Mouse (Mus musculus): ENCODE measurements at regions not wholly inside any gene's neighbourhood (a gene's known extent, or its start where the extent isn't known, plus 50 kb on each side); places are given as distances from the start of the nearest gene placed in this dataset.

DNA sequence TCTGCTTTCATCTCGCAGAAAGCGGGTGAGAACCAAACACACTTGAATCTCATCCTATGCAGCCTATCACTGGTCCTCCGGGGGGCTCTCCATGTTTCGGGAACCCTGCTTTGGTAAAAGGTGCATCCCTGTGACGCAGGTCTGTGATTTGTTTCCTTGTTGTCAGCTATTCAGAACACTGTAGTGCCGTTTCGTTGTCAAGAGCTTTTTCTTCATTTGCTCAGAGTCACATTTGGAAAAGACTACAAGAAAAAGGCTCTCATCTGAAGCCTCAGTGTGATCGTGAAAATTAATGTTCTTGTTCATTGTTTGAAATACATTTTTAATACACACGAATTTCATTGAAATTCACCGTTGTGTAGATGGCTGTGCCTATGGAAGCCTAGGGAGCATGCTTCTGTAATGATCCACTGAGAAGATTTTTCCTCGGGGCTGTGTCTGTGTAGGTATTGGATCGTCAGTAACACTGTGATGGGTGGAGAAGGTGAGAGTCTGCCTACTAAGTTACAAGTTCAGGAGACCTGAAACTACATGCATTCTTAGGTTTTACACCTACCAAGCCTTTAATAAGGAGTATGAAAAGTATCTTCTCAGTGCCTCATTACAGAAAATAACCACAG lies 112.0 kb upstream of the Paqr3 start:
- no peak overlapping the region; the same call in 1 of the 2 replicates for H3K4me3 ChIP-seq (ENCODE audit: control insufficient read depth, low read depth, low read length)
- no peaks in the 10 kb centered on the region for H3K36me3 ChIP-seq (ENCODE audit: control insufficient read depth, insufficient read depth, low read length)
- no peak overlapping the region for H3K27ac ChIP-seq (ENCODE audit: control insufficient read depth, insufficient read depth, low read depth, low read length)
- no peaks in the 10 kb centered on the region for H3K27me3 ChIP-seq (ENCODE audit: control insufficient read depth, insufficient read depth, low read length)
- H3K4me1 ChIP-seq (ENCODE audit: control insufficient read depth, insufficient read depth, low read length): peaks cover 2% of the 10 kb centered on the region; the same call in 1 of the 2 replicates
- no peak for TF ChIP-seq POLR2A (IDR thresholded peaks at IDR 0.05; ENCODE audit: control insufficient read depth, low read depth, low read length)
- TF ChIP-seq CTCF (IDR thresholded peaks at IDR 0.05; ENCODE audit: control insufficient read depth, insufficient read depth, insufficient replicate concordance, low read depth, low read length): no peak

DNA sequence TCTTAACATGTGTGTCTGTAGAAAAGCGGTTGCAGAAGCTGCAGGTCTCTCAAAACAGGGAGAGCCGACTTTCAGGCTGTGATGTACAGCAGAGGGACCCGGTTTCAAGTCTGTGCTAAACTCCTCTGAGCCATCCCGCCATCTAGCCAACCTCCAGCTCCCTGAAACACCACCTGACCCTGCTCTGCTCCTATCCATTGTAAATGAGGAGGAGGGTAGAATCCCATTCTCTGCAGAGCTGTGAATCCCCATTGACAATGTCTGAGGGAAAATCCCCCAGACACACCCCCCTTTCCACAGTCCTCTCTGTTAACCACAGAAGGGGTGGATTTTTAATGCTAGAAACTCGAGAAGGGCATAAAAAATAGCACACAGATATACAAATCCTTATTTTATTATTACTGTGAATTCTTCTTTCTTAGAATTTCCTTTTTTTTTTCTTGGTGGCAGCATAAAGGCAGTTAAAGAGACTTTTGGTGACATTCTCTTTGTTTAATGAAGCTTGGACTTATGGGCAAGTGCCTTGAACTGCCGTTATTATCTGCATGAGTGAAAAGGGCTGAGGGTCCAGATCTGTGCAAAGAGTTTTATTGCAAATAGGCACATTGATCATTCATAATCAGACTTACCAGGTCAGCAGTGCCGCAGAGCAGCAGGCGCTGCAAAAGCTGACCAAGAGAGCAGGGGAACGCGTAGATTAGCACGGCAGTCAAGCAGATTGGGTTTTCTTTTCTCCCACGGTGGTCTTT lies 111.3 kb upstream of the Paqr3 start:
- TF ChIP-seq CTCF (IDR thresholded peaks at IDR 0.05; ENCODE audit: control insufficient read depth, insufficient read depth, insufficient replicate concordance, low read depth, low read length) (no peak), POLR2A (IDR thresholded peaks at IDR 0.05; ENCODE audit: control insufficient read depth, low read depth, low read length) (no peak)
- no peaks in the 10 kb centered on the region for H3K36me3 ChIP-seq (ENCODE audit: control insufficient read depth, insufficient read depth, low read length)
- H3K4me1 ChIP-seq (ENCODE audit: control insufficient read depth, insufficient read depth, low read length): peaks cover 2% of the 10 kb centered on the region; the same call in 1 of the 2 replicates
- no peak overlapping the region for H3K27ac ChIP-seq (ENCODE audit: control insufficient read depth, insufficient read depth, low read depth, low read length)
- H3K4me3 ChIP-seq (ENCODE audit: control insufficient read depth, low read depth, low read length): no peak overlapping the region; the same call in 1 of the 2 replicates
- H3K27me3 ChIP-seq (ENCODE audit: control insufficient read depth, insufficient read depth, low read length): no peaks in the 10 kb centered on the region

DNA sequence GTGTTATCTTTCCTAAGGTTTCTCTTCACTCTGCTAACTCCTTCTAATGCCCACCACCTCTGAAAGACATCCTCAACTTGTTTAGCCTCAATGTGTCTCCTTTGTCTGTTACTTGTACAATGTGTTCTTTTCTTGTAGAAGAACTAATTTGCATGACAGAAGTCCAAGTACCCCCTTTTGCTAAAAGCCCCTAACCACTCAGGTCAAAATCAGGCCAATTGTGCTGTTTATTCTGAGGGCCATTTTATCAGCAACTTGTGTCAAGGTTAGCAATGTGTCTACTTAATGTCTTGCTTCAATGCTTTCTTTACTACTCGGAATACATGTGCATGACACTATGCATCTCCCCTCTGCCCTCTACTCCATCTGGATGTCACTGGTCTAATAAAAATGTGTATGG lies 107.3 kb upstream of the Paqr3 start:
- TF ChIP-seq CTCF (IDR thresholded peaks at IDR 0.05; ENCODE audit: control insufficient read depth, insufficient read depth, insufficient replicate concordance, low read depth, low read length) (no peak), POLR2A (IDR thresholded peaks at IDR 0.05; ENCODE audit: control insufficient read depth, low read depth, low read length) (no peak)
- Histone ChIP-seq H3K4me3 (ENCODE audit: control insufficient read depth, low read depth, low read length) (no peak overlapping the region), H3K27ac (ENCODE audit: control insufficient read depth, insufficient read depth, low read depth, low read length) (no peak overlapping the region), H3K27me3 (ENCODE audit: control insufficient read depth, insufficient read depth, low read length) (no peaks in the 10 kb centered on the region), H3K4me1 (ENCODE audit: control insufficient read depth, insufficient read depth, low read length) (peaks cover 2% of the 10 kb centered on the region; the same call in 1 of the 2 replicates), H3K36me3 (ENCODE audit: control insufficient read depth, insufficient read depth, low read length) (no peaks in the 10 kb centered on the region)

DNA sequence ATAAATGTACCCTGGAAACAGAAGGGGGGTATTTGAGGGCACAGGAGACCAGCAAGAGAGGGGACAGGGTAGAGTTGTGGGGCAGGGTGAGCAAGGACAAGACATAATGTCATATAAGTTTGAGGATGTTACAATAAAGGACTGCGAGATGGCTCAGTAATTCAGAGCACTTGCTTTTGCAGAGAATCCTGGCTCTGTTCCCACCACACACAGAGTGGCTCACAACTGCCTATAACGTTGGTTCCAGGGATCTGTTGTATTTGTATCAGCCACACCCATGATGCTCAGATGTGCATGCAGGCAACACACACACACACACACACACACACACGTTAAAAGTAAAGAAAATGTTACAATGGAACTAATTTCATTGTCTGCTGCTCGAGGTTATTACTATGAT lies 94.2 kb upstream of the Paqr3 start:
- no peak overlapping the region for H3K4me3 ChIP-seq (ENCODE audit: control insufficient read depth, low read depth, low read length)
- no peaks in the 10 kb centered on the region for H3K4me1 ChIP-seq (ENCODE audit: control insufficient read depth, insufficient read depth, low read length)
- no peaks in the 10 kb centered on the region for H3K36me3 ChIP-seq (ENCODE audit: control insufficient read depth, insufficient read depth, low read length)
- no peak for TF ChIP-seq CTCF (IDR thresholded peaks at IDR 0.05; ENCODE audit: control insufficient read depth, insufficient read depth, insufficient replicate concordance, low read depth, low read length)
- no peak for TF ChIP-seq POLR2A (IDR thresholded peaks at IDR 0.05; ENCODE audit: control insufficient read depth, low read depth, low read length)
- no peaks in the 10 kb centered on the region for H3K27me3 ChIP-seq (ENCODE audit: control insufficient read depth, insufficient read depth, low read length)
- no peak overlapping the region for H3K27ac ChIP-seq (ENCODE audit: control insufficient read depth, insufficient read depth, low read depth, low read length)

DNA sequence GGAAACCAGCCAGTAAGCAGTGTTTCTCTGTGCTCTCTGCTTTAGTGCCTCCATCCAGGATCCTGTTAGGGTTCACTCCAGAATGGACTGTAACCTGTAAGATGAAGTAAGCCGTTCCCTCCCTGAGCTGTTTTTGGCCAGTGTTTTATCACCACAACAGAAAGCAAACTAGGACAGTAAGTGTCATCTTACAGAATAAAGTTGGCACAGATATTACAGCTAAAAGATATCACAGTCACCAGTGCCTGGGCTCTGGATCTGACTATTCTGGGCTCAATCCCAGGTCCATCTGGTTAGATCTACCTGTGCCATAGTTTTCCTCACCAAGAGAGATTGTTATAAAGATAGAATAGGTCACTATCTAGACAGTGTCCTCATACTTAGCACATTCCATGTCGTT lies 92.9 kb upstream of the Paqr3 start:
- Histone ChIP-seq H3K27me3 (ENCODE audit: control insufficient read depth, insufficient read depth, low read length) (no peaks in the 10 kb centered on the region), H3K4me3 (ENCODE audit: control insufficient read depth, low read depth, low read length) (no peak overlapping the region), H3K36me3 (ENCODE audit: control insufficient read depth, insufficient read depth, low read length) (no peaks in the 10 kb centered on the region), H3K4me1 (ENCODE audit: control insufficient read depth, insufficient read depth, low read length) (no peaks in the 10 kb centered on the region), H3K27ac (ENCODE audit: control insufficient read depth, insufficient read depth, low read depth, low read length) (no peak overlapping the region)
- no peak for TF ChIP-seq CTCF (IDR thresholded peaks at IDR 0.05; ENCODE audit: control insufficient read depth, insufficient read depth, insufficient replicate concordance, low read depth, low read length)
- TF ChIP-seq POLR2A (IDR thresholded peaks at IDR 0.05; ENCODE audit: control insufficient read depth, low read depth, low read length): no peak

GRCm38 (mm10) chr5:97203646-97204045 lies 92.2 kb upstream of the Paqr3 start:
- Histone ChIP-seq H3K4me1 (ENCODE audit: control insufficient read depth, insufficient read depth, low read length) (no peaks in the 10 kb centered on the region), H3K27ac (ENCODE audit: control insufficient read depth, insufficient read depth, low read depth, low read length) (no peak overlapping the region)

DNA sequence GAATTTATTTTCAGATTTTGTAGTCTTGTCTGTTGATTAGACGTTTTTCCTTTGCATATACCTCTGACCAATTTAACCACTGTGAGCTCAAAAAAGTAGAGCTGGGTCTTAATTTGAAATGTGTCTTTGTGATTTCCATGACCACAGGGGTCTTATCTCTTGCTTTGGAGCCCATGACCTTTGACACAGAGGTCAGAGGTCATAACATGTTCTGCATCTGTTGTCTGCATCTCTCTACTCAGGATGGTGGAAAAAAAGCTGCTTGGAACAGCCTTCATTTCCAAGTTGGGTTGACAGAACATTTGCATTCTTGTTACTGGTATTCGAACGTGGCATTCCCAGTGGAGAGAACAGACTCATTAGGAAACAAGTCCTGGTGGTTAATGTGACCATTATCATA lies 91.2 kb upstream of the Paqr3 start:
- TF ChIP-seq CTCF (IDR thresholded peaks at IDR 0.05; ENCODE audit: control insufficient read depth, insufficient read depth, insufficient replicate concordance, low read depth, low read length): no peak
- TF ChIP-seq POLR2A (IDR thresholded peaks at IDR 0.05; ENCODE audit: control insufficient read depth, low read depth, low read length): no peak
- Histone ChIP-seq H3K27me3 (ENCODE audit: control insufficient read depth, insufficient read depth, low read length) (no peaks in the 10 kb centered on the region), H3K4me1 (ENCODE audit: control insufficient read depth, insufficient read depth, low read length) (no peaks in the 10 kb centered on the region), H3K27ac (ENCODE audit: control insufficient read depth, insufficient read depth, low read depth, low read length) (no peak overlapping the region), H3K36me3 (ENCODE audit: control insufficient read depth, insufficient read depth, low read length) (no peaks in the 10 kb centered on the region), H3K4me3 (ENCODE audit: control insufficient read depth, low read depth, low read length) (no peak overlapping the region)

More at GRCm38 (mm10) chr5:97203646-97204045, 92.2 kb upstream of the Paqr3 start:
- TF ChIP-seq POLR2A (IDR thresholded peaks at IDR 0.05; ENCODE audit: control insufficient read depth, low read depth, low read length) (no peak), CTCF (IDR thresholded peaks at IDR 0.05; ENCODE audit: control insufficient read depth, insufficient read depth, insufficient replicate concordance, low read depth, low read length) (no peak)
- no peaks in the 10 kb centered on the region for H3K36me3 ChIP-seq (ENCODE audit: control insufficient read depth, insufficient read depth, low read length)
- no peak overlapping the region for H3K4me3 ChIP-seq (ENCODE audit: control insufficient read depth, low read depth, low read length)
- H3K27me3 ChIP-seq (ENCODE audit: control insufficient read depth, insufficient read depth, low read length): no peaks in the 10 kb centered on the region

Data from testis, adult 2 months (tissue).